Mouse (Mus musculus) T-helper 1 cell (primary cell): Measurements from ENCODE around the gene Ireb2.
"Not testable (repeated sequence)": the region's sequence is repeated elsewhere in the genome, so short reads cannot be mapped to it uniquely, and the experiment has no call there.

Source experiments
- in situ Hi-C: fragments of 300-600 bp; cut with MboI, MseI; formaldehyde crosslinking; loops from one replicate; pipeline ENCODE4 v1.15.1; 2025; ENCODE audit warnings: high pct_unique_total_duplicates

The Ireb2 gene

GRCm38 (mm10) chr9:54863363-54864281 is at the start of gene Ireb2:
TSS of gene Ireb2 (plus strand) at chr9:54863789.
- in situ Hi-C loops = no loop called here

GRCm38 (mm10) chr9:54816508-54817201 is 46.9 kb upstream of the Ireb2 start:
- in situ Hi-C loops = loop anchor here (10.0 kb wide), 1 partner anchor 1958 kb away; no protein-coding TSS in a partner anchor

- in situ Hi-C loops = loop anchor here (5.0 to 10.0 kb wide), 2 partner anchors 84 to 1883 kb away; no protein-coding TSS in a partner anchor
These were observed 42.0 kb upstream of the Ireb2 start for GRCm38 (mm10) chr9:54821442-54822100.

GRCm38 (mm10) chr9:54829760-54830159 is 33.8 kb upstream of the Ireb2 start:
- in situ Hi-C loops = loop anchor here (10.0 kb wide), 1 partner anchor 1875 kb away; no protein-coding TSS in a partner anchor

GRCm38 (mm10) chr9:54830624-54831023 is 33.0 kb upstream of the Ireb2 start:
- in situ Hi-C loops = no loop called here

GRCm38 (mm10) chr9:54833831-54834230 is 29.8 kb upstream of the Ireb2 start:
- in situ Hi-C loops = no loop called here

- in situ Hi-C loops = not testable (repeated sequence)
These were observed 27.5 kb upstream of the Ireb2 start for GRCm38 (mm10) chr9:54835951-54836717.

- in situ Hi-C loops = no loop called here
These were observed 25.8 kb upstream of the Ireb2 start for GRCm38 (mm10) chr9:54837835-54838234.

GRCm38 (mm10) chr9:54840145-54840544 is 23.4 kb upstream of the Ireb2 start:
- in situ Hi-C loops = no loop called here

- in situ Hi-C loops = no loop called here
These were observed 21.3 kb upstream of the Ireb2 start for GRCm38 (mm10) chr9:54842311-54842710.

- in situ Hi-C loops = no loop called here
These were observed 19.7 kb upstream of the Ireb2 start for GRCm38 (mm10) chr9:54843887-54844286.

GRCm38 (mm10) chr9:54844556-54845176 is 18.9 kb upstream of the Ireb2 start:
- in situ Hi-C loops = no loop called here

GRCm38 (mm10) chr9:54848203-54848602 is 15.4 kb upstream of the Ireb2 start:
- in situ Hi-C loops = no loop called here

GRCm38 (mm10) chr9:54853036-54853435 is 10.6 kb upstream of the Ireb2 start:
- in situ Hi-C loops = not testable (repeated sequence)

- in situ Hi-C loops = no loop called here
These were observed 10.0 kb upstream of the Ireb2 start for GRCm38 (mm10) chr9:54853619-54854018.

- in situ Hi-C loops = no loop called here
These were observed 8.0 kb upstream of the Ireb2 start for GRCm38 (mm10) chr9:54855638-54856037.

GRCm38 (mm10) chr9:54856121-54856520 is 7.5 kb upstream of the Ireb2 start:
- in situ Hi-C loops = no loop called here

GRCm38 (mm10) chr9:54857474-54857873 is 6.1 kb upstream of the Ireb2 start:
- in situ Hi-C loops = no loop called here

- in situ Hi-C loops = no loop called here
These were observed 3.1 kb upstream of the Ireb2 start for GRCm38 (mm10) chr9:54860526-54860925.

- in situ Hi-C loops = no loop called here
These were observed 15.2 kb downstream of the Ireb2 start for GRCm38 (mm10) chr9:54878759-54879158.

GRCm38 (mm10) chr9:54892111-54892510 is 28.5 kb downstream of the Ireb2 start:
- in situ Hi-C loops = no loop called here
